Mouse (Mus musculus) mouse trophoblast stem cell (cell line): ENCODE measurements around the gene Hspa2.

Experiments used
- in situ Hi-C, 2 experiments: fragments of 300-500 bp; cut with MseI, MboI; formaldehyde crosslinking; loops; 2 replicates in 1 of 2; 3 replicates in 1 of 2; pipeline ENCODE4 v1.15.1; 2025

The Hspa2 gene

DNA sequence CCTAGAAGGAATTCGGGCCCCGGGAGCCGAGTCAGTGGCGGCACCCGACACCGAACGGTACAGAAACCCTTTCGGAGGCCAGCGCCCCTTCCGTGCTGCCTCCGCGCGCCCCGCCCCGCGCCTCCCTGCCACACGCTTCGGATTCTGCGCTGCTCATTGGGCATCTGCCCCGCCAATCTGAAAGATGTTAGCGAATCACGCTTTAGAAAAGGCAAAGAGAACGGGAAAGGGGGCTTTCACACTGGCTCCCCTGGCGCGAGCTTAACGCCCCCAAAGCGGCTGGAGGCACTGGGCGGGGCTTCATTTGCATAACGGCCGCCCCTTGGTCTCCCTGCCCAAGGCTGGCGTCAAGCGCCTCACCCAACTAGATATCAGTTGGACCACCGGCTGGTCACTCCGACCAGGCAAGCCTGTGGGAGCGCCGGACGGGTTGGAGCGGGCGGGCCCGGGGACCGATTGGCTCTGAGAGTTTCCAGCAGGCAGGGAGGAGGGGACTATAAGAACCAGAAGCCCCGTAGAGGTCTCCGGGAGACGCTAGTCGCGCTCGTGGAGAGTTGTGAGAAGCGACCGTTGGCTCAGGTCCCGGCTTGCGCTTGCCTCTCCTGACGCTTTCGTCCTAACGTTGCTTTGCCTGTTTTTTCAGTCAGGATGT is at the start of gene Hspa2:
Hspa2 (plus strand) TSS at position 291 of the 652 bp plus-strand sequence.
- in situ Hi-C loops: no loop called here

DNA sequence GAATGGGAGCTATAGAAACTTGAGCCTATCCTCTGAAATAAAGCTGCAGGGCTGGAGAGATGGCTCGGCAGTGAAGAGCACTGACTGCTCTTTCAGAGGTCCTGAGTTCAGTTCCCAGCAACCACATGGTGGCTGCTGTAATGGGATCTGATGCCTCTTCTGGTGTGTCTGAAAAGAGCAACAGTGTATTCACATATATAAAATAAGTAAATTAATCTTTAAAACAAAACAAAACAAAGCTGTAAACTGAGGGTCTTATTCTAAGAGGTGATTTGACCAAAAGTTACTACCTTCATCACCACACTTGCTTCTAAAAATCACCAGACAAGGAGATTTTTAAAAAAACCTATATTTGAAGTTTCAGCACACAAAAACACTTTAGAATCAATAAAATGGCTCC is 43.1 kb upstream of the Hspa2 start:
- in situ Hi-C loops: no loop called here

DNA sequence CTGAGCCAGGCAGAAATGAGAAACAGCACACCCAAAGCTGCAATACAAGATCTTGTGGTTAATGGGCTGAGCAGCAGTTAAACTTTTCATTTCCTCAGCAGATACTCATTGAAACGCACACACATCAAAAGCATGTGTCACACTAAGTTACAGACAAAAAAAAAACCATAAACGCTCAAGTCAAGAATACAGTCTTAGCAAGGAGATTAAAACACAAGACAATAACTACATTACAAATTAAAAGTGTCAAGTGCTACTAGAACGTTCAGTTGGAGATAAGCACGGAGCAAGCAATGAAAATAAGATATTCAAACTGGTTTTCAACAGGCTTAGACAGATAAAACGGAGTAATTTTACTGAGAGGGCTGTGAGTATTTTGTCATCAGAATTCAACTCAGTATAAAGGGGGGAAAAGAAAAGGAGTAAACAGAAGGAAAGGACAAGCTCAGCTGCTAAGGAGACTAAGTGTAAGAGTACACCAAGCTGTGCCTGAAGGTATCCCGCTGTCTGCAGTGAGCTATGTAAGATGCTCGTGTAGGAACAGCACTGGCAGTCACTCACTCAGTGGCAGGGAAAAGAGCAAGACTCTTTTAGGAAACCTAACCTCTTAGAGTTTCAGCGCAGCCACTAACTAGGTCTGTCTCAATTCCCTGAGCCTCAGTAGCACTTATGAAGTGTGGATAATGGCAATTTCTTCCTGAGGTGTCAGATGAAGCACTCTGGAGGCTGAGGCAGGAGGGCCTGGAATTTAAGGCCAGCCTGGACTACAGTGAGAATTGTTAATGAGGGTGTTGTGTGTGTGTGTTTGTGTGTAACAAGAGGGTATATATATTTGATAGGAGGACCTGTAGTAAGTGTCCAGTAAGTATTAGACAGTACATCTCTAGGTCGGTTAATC is 42.3 kb upstream of the Hspa2 start:
- in situ Hi-C loops: no loop called here

DNA sequence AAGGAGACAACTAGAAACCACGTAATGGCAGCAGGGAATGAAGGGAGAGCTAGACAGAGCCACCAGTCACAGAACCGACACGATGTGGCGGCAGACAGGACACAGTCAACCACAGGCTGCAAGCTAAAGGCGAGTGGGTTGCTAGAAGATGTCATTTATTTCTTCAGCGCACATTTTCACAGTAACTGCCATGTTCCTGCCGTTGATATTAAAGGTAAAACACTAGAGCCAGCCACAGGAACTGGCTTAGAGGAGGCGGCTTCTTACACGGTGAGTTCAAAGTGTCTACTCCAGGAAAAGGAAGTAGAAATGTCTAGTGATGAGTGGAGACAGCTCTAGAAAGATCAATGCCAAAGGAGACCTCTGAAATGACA is 41.7 kb upstream of the Hspa2 start:
- in situ Hi-C loops: no loop called here

DNA sequence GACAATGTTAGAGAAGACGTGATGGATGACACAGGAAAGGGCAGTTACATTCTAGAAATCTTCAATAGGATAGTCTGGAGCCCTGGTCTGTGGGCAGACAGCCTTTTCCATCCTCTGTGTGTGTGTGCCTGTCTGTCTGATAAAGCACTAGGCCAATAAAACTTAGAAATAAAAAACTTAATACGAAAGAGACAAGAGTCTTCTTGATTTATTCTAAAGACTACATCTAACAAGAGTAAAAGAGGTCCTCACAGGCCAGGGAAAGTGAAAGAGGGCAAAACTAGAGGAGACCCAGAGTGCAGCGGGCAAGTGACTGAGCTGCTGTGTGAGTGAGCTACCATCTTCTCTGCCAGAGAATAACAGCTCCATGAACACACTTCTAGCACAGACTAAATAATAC is 37.7 kb upstream of the Hspa2 start:
- in situ Hi-C loops: no loop called here

DNA sequence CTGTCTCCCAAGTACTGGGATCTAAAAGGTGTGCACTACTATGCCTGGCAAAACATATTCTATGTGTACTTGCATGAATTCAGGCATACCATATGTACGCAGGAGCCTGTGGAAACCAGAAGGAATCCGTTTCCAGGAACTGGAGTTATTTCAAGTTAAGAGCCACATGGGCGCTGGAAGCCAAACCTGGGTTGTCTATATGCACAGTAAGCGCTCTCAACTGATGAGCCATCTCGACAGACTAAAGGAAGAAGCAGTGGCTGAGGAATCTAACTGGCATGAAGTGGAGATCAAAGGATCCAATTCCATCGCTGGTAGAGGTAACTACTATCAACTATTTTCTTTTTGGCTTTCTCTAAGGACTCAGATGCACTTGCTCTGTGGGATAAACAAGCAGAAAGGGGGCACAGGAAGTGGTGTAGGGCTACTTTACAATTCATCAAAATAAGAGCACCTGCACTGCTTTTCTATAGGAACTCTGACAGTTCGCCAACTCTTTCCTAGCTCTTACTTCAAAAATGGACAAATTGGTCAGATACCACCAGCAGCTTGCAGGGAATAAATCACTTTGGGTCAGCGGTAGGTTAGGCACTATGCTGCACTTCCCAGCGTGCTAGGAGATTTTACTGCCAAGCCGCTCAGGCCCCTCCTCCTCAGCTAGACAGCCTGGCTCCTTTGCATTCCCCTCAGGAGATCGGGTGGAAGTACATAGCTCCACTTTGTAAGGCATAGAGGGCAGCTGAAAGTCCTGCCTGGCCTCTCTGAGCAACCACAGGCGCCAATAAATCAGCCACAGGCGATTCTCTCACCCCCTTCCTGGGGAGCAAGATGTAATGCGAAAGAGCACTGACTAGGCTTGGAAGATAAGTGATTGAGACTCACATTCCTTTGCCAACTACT is 36.6 kb upstream of the Hspa2 start:
- in situ Hi-C loops: no loop called here

DNA sequence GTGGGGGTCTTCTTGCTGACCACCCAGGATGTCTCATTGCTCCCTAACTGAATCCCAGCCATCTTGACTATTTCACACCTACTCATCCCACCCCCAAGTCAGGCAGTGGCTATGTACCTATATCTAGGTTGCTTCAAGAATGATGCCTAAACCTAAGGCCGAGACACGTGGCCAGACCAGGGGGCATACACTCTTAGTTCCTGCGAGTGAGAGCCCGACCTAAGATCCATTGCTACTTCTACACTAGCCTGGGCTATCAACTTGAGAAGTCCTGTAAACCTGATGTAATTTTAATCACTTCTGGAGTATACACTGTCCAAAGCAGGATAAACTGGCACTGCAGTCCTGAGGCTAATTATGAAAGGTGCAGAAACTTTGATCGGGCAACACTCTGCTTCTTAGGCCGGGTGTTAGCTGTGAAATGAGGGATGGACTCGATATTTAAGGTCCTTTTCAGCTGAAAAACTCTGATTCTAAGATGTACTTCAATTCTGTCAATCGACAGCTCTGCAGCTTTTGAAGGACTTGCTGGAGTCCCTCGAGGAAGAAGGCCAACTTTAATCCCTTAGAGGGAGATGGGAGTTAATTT is 35.7 kb upstream of the Hspa2 start:
- in situ Hi-C loops: no loop called here

DNA sequence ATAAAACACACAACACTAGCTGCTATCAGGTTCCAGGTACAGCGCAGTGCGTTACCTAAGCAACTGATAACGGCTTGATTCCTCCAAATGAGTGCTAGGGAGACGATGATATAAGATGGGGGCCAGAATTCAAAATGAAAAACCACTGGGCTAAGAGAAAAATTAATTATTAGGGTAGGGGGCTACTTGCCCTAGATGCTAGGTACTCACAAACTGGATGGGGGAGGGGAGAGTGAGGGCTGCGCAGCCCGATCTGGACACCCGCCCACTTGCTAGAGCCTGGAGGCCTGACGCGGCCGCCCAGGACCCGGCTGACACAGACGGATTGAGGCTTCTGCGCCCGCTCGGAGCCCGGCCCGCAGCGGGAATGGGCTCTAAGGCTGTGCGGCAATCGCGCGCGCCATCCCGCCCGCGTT is 35.2 kb upstream of the Hspa2 start:
- in situ Hi-C loops: no loop called here

DNA sequence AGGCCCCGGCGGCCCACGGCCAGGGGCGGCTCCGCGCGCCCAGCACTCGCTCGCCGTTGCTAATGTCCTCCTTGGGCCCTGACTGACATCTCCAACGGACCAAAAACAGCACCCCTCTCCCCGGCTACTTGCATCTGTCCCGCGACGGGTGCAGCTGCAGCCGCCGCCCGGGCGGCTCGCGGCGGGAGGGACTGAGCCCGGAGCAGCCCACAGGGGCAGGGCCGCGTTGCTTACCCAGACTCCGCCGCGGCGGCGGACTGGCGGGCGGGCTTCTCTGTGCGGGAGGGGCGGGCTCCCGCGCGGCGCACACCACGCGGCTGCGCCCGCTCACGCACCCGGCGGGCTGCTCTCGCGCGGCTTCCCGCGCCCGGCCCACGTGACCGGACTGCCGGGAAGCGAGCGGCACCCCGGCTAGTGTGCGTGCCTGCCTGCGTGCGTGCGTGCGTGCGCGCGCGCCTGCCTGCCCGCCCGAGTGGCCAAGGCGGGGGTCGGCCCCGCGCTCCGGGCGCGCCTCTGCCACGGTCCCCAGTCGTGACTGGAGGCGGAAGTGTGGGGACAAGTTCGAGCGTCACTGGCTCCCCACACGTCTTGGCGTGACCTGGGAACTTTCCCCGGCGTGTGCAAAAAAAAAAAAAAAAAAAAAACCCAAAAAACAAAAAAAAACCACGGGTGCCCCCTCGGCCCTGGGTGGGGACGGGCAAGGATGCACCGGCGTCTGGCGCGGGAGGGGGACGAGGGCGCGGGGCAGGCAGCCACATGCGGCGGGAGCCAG is 34.6 kb upstream of the Hspa2 start, which contains the start of gene Zbtb25:
Zbtb25 (minus strand) TSS at position 397 of the 772 bp plus-strand sequence.
- in situ Hi-C loops: no loop called here

DNA sequence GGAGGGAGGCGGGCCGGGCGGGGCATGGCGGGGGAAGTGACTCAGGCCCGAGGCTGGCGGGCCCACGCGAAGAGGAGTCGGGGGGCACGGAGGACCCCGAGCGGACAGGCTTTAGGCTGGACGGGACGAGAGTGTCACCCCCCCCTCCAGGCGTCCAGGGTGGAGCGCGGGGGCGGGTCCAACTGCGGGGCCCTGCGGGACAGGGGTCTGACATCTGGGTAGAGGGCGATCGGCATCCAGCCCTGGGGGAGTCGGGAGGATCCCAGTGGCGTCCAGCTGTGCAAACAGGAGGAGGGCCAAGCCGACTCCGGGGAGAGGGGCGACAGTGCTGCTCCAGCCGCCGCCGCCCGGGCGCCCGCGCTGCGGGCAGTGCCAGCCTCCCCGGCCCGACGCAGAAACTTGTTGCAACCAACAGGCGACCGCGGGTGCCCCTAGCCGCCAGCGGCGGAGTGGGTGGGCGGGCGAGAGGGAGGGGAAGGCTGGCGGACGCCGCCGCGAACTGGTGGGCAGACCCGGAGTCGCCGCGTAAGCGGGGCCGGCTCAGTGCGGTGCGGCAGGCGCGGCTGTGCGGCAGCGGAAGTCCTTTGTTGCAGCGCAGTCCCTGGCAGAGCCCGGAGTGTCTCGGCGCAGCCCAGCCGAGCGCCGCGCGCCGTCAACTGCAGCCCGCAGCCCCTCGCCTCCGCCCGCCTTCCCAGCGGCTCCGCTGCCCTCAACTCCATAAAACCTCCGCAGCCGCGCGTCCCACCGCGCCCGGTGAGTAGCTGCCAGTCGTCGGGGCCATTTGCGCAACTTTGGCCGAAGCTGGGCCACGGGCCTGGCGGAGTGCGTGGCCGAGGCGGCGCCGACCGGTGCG is 33.8 kb upstream of the Hspa2 start, which contains the start of gene Zbtb1:
Zbtb1 (plus strand) TSS at position 289 of the 853 bp plus-strand sequence.
- in situ Hi-C loops: no loop called here

DNA sequence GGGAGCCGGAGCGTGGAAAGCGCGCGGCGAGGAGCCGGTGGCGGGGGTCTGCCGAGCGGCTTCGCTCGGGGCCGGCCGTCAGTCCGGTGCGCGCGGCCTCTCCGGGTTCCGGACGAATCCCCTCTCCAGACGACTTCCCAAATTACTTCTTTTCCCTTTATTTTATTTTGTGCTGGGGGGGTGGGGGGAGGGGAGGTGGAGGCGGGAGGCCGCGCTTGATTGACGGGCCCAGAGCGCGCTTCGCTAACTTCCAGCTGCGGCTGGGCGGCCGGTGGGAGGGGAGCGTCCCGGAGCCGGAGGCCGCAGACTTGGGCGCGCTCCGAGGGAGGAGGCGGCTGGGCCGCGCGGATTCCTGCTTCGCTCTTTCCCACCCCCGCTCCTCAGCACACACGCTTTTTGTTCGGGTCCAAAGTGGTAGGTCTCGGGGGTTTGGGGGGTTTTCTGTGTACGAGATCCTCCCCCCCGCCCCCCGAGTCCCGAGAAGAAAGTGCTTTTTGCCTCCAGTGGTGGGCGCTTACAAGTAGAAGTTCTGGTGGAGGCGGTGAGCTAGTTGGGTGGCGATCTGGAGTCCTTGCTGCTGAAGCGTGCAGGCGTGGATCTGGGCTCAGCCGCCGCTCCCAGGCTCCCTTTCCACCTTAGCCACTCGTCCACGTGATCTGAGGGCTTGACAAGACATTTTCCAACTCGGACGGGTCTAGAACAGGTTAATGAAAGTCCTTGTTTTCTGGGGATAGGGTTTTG is 33.0 kb upstream of the Hspa2 start:
- in situ Hi-C loops: no loop called here

DNA sequence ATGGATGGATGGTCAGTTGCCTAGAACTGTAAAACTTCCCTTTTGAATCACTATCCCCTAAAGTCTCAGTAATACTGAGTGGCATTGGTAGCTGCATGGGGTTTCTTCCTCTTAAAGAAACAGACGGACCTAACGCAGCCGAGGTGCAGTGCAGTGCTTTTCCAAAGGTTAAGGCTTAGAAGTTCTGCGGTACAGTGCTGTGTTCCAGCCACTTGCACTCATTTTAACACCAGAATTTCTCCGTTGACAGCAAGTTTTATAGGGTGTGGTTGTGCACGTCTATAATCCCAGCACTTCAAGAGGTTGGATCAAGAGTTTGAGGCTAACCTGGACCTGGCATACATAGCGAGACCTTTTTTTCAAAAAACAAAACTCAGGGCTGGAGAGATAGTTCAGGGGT is 31.9 kb upstream of the Hspa2 start:
- in situ Hi-C loops: no loop called here

DNA sequence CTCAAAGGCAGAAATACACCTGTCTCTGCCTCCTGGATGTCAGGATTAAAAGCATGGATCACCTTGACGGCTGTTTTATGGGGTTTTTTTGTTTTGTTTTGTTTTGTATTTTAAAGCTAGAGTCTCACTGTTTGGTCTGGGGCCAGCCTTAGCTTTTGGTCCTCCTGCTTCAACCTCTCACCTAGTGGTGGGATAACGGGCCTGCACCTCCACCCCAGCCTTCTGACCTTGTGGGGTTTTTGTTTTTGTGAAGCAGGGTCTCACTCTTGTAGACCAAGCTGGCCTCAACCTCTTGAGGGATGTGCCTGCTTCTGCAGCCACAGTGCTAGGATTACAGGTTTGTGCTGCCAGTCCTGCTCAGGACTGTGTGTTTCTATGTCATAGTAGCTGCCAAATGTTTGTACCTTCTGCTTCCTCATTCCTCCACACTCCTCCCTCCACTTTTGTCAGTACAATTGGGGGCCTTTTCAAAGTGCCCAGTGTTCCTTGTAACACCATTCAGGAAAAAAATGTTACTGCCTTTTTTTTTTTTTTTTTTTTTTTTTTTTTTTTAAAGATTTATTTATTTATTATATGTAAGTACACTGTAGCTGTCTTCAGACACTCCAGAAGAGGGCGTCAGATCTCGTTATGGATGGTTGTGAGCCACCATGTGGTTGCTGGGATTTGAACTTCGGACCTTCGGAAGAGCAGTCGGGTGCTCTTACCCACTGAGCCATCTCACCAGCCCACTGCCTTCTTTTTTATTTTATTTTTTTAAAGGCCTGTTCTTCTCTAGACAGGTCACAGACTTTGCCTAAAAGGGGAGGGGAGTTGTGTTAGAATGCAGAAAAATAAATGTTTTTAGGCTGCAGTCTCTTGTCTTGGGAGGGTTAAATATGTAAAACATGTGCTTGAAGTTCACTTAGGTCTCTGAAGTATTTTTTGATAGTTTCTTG is 30.8 kb upstream of the Hspa2 start:
- in situ Hi-C loops: no loop called here

DNA sequence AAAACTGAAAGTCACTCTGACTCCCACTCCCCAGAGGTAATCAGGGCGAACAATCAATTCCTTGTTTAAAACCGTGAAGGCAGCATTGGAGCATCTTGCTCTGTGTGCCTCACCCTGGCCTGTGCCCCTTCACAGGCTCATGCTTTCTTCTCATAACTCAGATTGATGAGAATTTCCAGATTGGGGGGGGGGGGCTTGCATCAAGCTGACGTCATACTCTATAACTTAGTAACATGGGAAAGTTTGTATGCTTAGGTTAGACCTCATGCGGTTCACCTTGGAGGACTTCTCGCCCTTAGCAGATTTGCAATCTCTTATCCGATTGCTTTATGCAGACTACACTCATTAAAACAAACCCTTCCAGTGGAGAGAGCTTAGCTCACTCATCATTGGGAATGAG is 30.0 kb upstream of the Hspa2 start:
- in situ Hi-C loops: no loop called here

DNA sequence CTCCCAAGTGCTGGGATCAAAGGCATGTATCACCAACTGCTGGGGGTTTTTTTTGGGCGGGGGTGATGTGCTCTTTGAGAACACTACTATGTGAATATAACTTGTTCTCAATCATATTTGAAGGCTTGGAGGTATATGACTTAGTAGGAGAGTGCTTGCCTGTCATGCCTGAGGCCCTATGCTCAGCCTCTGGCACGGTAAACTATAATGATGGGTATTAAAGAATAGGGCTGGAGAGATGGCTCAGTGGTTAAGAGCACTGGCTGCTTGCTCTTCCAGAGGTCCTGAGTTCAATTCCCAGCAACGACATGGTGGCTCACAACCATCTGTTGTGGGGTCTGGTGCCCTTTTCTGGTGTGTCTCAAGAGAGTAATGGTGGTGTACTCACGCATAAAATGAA is 29.1 kb upstream of the Hspa2 start:
- in situ Hi-C loops: no loop called here

DNA sequence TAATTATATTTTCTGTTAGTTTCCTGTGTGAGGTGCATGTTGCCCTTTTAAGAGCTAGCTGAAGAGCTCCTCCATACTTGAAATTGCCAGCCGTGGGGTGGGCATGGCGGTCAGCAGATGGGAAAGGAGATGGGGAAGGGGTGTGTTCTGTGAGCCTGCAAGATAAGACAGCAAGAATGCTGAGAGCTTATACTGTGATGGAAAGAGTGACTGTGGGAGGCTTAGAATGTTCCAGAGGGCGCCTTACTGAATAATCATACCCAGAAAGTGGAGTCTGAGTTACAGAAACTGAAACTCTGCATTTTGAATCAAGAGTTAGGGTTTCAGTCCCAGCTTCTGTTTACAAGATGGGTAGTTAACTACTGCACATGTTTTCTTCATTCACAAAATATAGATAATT is 28.5 kb upstream of the Hspa2 start:
- in situ Hi-C loops: no loop called here

DNA sequence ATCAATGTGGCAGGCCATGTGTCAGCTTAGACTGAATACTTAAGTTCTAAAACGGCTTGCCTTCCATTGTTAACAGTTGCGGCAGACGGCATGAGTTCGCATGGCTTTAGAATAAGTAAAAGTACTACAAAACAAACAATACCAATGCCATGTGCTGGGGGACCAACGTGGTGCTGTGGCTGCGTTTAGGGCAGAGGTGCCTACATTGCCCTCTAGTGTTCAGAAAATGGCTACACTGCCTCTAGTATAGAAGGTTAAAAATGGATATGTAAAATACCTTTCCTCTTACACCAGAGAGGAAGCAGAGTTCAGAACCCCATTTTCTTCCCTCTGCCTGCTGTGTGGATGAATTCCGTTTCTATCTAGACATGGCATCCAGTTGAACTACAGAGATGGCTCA is 27.3 kb upstream of the Hspa2 start:
- in situ Hi-C loops: no loop called here

DNA sequence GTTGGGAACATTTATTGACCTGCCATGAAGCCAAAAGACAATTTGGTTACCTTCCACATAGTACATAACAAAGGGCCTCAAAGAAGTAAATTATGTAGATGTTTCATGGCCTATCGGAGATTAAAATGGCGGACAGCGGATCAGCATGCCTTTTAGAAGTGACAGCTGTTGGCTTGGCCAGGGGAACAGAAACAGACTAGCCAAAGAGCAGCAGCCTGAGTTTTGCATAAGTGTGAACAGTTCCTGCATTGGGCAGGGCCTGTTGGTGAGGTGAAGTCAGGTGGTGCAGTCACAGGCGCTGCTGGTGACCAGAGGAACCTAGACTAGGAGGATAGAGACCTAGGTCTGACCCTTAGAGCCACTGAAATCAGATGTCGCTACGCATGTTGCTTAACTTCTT is 26.9 kb upstream of the Hspa2 start:
- in situ Hi-C loops: no loop called here
